Mouse (Mus musculus) lung, postnatal 0 days (tissue): ENCODE measurements around the gene Alkbh4. TPM values are rescaled to one million over a fixed set of nuclear protein-coding genes. Genes with fewer than 3 reads are reported as not detected.

ENCODE experiments used
- ATAC-seq: fragments of 200-750 bp; cut with Nextera tagmentation; 2 replicates; pipeline ENCODE4 v1.8.0; 2017; ENCODE audit warnings: moderate library complexity
- DNase-seq: peaks from one replicate; pipeline ENCODE4 v3.0.0-alpha.2; 2016; ENCODE audit warnings: low spot score
- H3K27ac ChIP-seq: fragments of 300-500 bp; sonication (generic); 2 replicates; pipeline ENCODE4 v1.5.1; 2014; ENCODE audit warnings: antibody characterized with exemption, mild to moderate bottlenecking, low read length, mixed read lengths
- H3K27me3 ChIP-seq: fragments of 300-500 bp; sonication (generic); replicated peaks from 2 replicates; pipeline ENCODE4 v1.6.1; 2014; ENCODE audit warnings: low read length, mixed read lengths; ENCODE audit not compliant: insufficient read depth
- H3K36me3 ChIP-seq: fragments of 300-500 bp; sonication (generic); 2 replicates; pipeline ENCODE4 v1.6.1; 2014; ENCODE audit warnings: low read length, mixed read lengths; ENCODE audit not compliant: insufficient read depth
- H3K4me1 ChIP-seq: fragments of 300-500 bp; sonication (generic); 2 replicates; pipeline ENCODE4 v1.6.1; 2014; ENCODE audit warnings: antibody characterized with exemption, low read depth, low read length, mixed read lengths; ENCODE audit not compliant: insufficient read depth
- H3K4me2 ChIP-seq: fragments of 300-500 bp; sonication (generic); replicated peaks from 2 replicates; pipeline ENCODE4 v1.6.1; 2014; ENCODE audit warnings: low read depth, mild to moderate bottlenecking, low read length, moderate library complexity, mixed read lengths
- H3K4me3 ChIP-seq: fragments of 300-500 bp; sonication (generic); 2 replicates; pipeline ENCODE4 v1.5.1; 2014; ENCODE audit warnings: low read depth, low read length
- H3K9ac ChIP-seq: fragments of 300-500 bp; sonication (generic); replicated peaks from 2 replicates; pipeline ENCODE4 v1.6.1; 2014; ENCODE audit warnings: low read depth, mild to moderate bottlenecking
- H3K9me3 ChIP-seq: fragments of 300-500 bp; sonication (generic); 2 replicates; pipeline ENCODE4 v1.6.1; 2016; ENCODE audit warnings: low read length, mixed read lengths
- CTCF ChIP-seq: IDR thresholded peaks from 2 replicates; pipeline ENCODE4 v1.5.1; 2016; ENCODE audit warnings: antibody characterized with exemption, mild to moderate bottlenecking
- EP300 ChIP-seq: IDR thresholded peaks from 2 replicates; pipeline ENCODE4 v1.6.1; 2016; ENCODE audit warnings: antibody characterized with exemption, mild to moderate bottlenecking, control low read depth
- WGBS: fragments of 180-500 bp; shearing (Covaris S2); extraction: QIAGEN DNeasy Blood & Tissue Kit; methylation state at CpG from one replicate; pipeline ENCODE4 v1.1.7; 2014; 5-methylcytosine and 5-hydroxymethylcytosine counted together
- polyA plus RNA-seq: library from polyadenylated mRNA; unstranded; fragments of >200 nt; fragmentation: Nextera tagmentation; extraction: Ambion mirVana; gene quantifications from 2 replicates; pipeline ENCODE4 v1.2.1, GENCODE M21; 2015

Gene Alkbh4
- polyA plus RNA-seq, 1 experiment from 2014 or later = 13.9 TPM

- peak; percentile 98 for DNase-seq
- H3K4me2 ChIP-seq = peak within 1 kb of the TSS; percentile 80
- peak within 1 kb of the TSS; percentile 52 for H3K27ac ChIP-seq
- H3K9me3 ChIP-seq = no peaks in the 10 kb centered on the region
- WGBS = 3% methylated on average over 42 of the region's 42 CpGs
- peak within 1 kb of the TSS; percentile 87 for H3K9ac ChIP-seq
- peaks cover 8% of the 10 kb centered on the region for H3K4me1 ChIP-seq
- H3K4me3 ChIP-seq = peak within 1 kb of the TSS; percentile 92
- no peaks in the 10 kb centered on the region for H3K27me3 ChIP-seq
- ATAC-seq = peak; percentile 98
- no peak for TF ChIP-seq EP300
- TF ChIP-seq CTCF = peak; percentile 99
- 0 out of 2 replicates have a peak, but pooled peaks cover 7% of the 10 kb centered on the region for H3K36me3 ChIP-seq
These were observed 19.8 kb upstream of the Alkbh4 start, which contains the start of gene Polr2j for GRCm38 (mm10) chr5:136115891-136116783. TSS of gene Polr2j (plus strand) at chr5:136116631.

DNA sequence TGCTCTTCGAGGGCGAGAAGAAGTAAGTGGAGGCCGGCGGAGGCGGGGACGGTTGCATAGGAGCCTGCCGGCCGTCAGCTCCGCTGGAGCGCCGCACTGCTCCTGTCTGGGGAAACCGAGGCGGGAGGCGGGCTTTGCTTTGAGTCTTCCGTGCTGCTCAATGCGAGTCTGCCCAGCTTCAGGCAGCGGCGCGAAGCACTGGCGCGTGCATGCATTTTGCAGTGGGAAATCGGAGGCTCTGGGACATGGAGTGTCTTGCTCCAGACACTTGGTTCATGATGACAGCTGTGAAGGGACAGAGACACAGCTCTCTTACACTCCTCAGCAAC lies 19.2 kb upstream of the Alkbh4 start:
- Histone ChIP-seq H3K36me3 (0 out of 2 replicates have a peak, but pooled peaks cover 8% of the 10 kb centered on the region), H3K4me1 (peaks cover 8% of the 10 kb centered on the region), H3K27me3 (no peaks in the 10 kb centered on the region), H3K4me3 (peak overlapping the region; percentile 92), H3K4me2 (peak overlapping the region; percentile 80), H3K9me3 (no peaks in the 10 kb centered on the region), H3K27ac (peak overlapping the region; percentile 52), H3K9ac (peak overlapping the region; percentile 87)
- ATAC-seq (peak; percentile 64), DNase-seq (no peak)
- TF ChIP-seq CTCF (no peak), EP300 (no peak)
- under 1% methylated on average over 18 of the region's 22 CpGs for WGBS

- Histone ChIP-seq H3K36me3 (peaks cover 29% of the 10 kb centered on the region), H3K4me1 (peaks cover 5% of the 10 kb centered on the region), H3K4me3 (no peak overlapping the region), H3K9ac (no peak overlapping the region), H3K27ac (no peak overlapping the region), H3K9me3 (no peaks in the 10 kb centered on the region), H3K4me2 (no peak overlapping the region), H3K27me3 (no peaks in the 10 kb centered on the region)
- DNase-seq = no peak
- no peak for TF ChIP-seq EP300
- no peak for TF ChIP-seq CTCF
- 78% methylated on average over 10 of the region's 10 CpGs for WGBS
- ATAC-seq = no peak
These were observed 13.8 kb upstream of the Alkbh4 start for GRCm38 (mm10) chr5:136122165-136122564.

- Histone ChIP-seq H3K4me1 (peaks cover 7% of the 10 kb centered on the region; the same call in 1 of the 2 replicates), H3K4me3 (peak overlapping the region; percentile 69), H3K4me2 (peak overlapping the region; percentile 78), H3K9ac (peak overlapping the region; percentile 61), H3K36me3 (0 out of 2 replicates have a peak, but pooled peaks cover 14% of the 10 kb centered on the region), H3K27me3 (no peaks in the 10 kb centered on the region), H3K9me3 (no peaks in the 10 kb centered on the region), H3K27ac (peak overlapping the region; percentile 55)
- ATAC-seq = peak; percentile 12; the same call in 1 of the 2 replicates
- WGBS = 4% methylated on average over 20 of the region's 20 CpGs
- no peak for DNase-seq
- no peak for TF ChIP-seq CTCF
- TF ChIP-seq EP300 = no peak
These were observed 495 bp downstream of the Alkbh4 start for GRCm38 (mm10) chr5:136136292-136136990.

- 76% methylated on average over 13 of the region's 13 CpGs for WGBS
- DNase-seq = peak; percentile 65
- no peak overlapping the region for H3K4me2 ChIP-seq
- H3K27me3 ChIP-seq = no peaks in the 10 kb centered on the region
- H3K36me3 ChIP-seq = 0 out of 2 replicates have a peak, but pooled peaks cover 14% of the 10 kb centered on the region
- H3K4me1 ChIP-seq = peaks cover 7% of the 10 kb centered on the region; the same call in 1 of the 2 replicates
- H3K4me3 ChIP-seq = no peak overlapping the region
- no peak overlapping the region for H3K9ac ChIP-seq
- TF ChIP-seq CTCF (peak; percentile 75), EP300 (no peak)
- H3K27ac ChIP-seq = no peak overlapping the region
- ATAC-seq = no peak
- no peaks in the 10 kb centered on the region for H3K9me3 ChIP-seq
These were observed 1.8 kb downstream of the Alkbh4 start for GRCm38 (mm10) chr5:136137658-136138274.

- no peak overlapping the region for H3K4me3 ChIP-seq
- 0 out of 2 replicates have a peak, but pooled peaks cover 14% of the 10 kb centered on the region for H3K36me3 ChIP-seq
- peaks cover 7% of the 10 kb centered on the region; the same call in 1 of the 2 replicates for H3K4me1 ChIP-seq
- ATAC-seq (no peak), DNase-seq (no peak)
- no peak for TF ChIP-seq CTCF
- no peak for TF ChIP-seq EP300
- 95% methylated on average over 13 of the region's 13 CpGs for WGBS
- no peaks in the 10 kb centered on the region for H3K27me3 ChIP-seq
- no peak overlapping the region for H3K27ac ChIP-seq
- H3K9me3 ChIP-seq = no peaks in the 10 kb centered on the region
- H3K9ac ChIP-seq = no peak overlapping the region
- H3K4me2 ChIP-seq = no peak overlapping the region
These were observed 3.4 kb downstream of the Alkbh4 start for GRCm38 (mm10) chr5:136139393-136139792.
